In the genomic region with DNA sequence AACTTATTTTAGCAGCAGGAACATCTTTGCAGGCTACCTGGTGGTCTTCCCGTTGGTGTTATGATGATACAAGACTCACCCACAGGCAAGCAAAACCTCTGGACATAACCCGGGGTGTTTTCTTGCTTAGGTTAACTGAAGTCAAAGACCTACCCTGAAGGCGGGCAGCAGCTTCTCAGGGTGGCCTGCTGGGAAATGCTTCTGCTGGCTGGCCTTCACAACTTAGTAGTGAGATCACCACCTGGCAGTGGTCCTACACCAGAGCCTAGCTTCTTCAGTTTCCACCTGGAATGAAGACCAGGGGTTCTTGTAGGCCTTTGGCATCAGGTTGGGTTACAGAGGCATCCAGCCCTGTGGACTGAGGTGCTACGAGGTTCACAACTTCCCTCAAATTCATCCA, we compare ENCODE assay signal across 19 mouse cellular contexts.
DNase-seq lines count a peak whose midpoint lies in the region; TF ChIP-seq lines count a peak whose summit lies in the region.
"Had no signal": no experiment of that assay in that cellular context is flagged by ENCODE, and none has a peak within 500 bp of the region (broad histone marks: within the 10 kb centered on the region; RNA-seq: fewer than 3 reads in every experiment).

No protein-coding gene starts in this region.

- no peak for TF ChIP-seq CTCF in layer of hippocampus, adult 2 months (conservative IDR thresholded peaks at IDR 0.05)

- H3K27ac ChIP-seq in layer of hippocampus, adult 2 months = peak overlapping the region; percentile 90; the same call in 1 of the 2 replicates
- H3K27ac ChIP-seq: embryonic facial prominence, embryonic 15.5 days; forebrain, embryonic 10.5 days; gastrocnemius, adult 2 months; heart, adult 2 months; hindbrain, embryonic 12.5 days had no signal

- no peak overlapping the region for H3K4me3 ChIP-seq in layer of hippocampus, adult 2 months
- H3K4me3 ChIP-seq: embryonic facial prominence, embryonic 15.5 days; erythroblast, embryonic 14.5 days; forebrain, embryonic 10.5 days; gastrocnemius, adult 2 months; heart, adult 2 months; heart, embryonic 13.5 days; hindbrain, embryonic 12.5 days had no signal

- DNase-seq in cerebellum, adult 11-12 months = peak; percentile 66
- no peak for DNase-seq in cerebellum, adult 11 months
- DNase-seq in cerebellum, adult 9-10 months = peak; percentile 71
- DNase-seq in cerebellum, postnatal 14 days = no peak
- DNase-seq in layer of hippocampus, adult 2 months (ENCODE audit: low spot score in 2 of 2) = no peak
- no peak for DNase-seq in layer of hippocampus, adult 9-11 months
- DNase-seq in cerebellum, postnatal 36 days = peak; percentile 56 to 62
- no peak for DNase-seq in thymus, postnatal 14 days
- DNase-seq: adrenal gland, postnatal 25 days; embryo, embryonic 11 days; gastrocnemius, adult 2 months; heart, adult 2 months; heart, postnatal 4 days; kidney, adult 8-10 months had no signal

Comparison
In these comparisons a context has a peak if more than half of its experiments do, and no peak if none do; other contexts are left out.
1. DNase-seq: peak in cerebellum, adult 11-12 months (single experiment), cerebellum, adult 9-10 months (single experiment) and cerebellum, postnatal 36 days (2 of 2); none in cerebellum, adult 11 months (single experiment), cerebellum, postnatal 14 days (0 of 2), layer of hippocampus, adult 2 months (0 of 2), layer of hippocampus, adult 9-11 months (single experiment) and thymus, postnatal 14 days (single experiment).